Mouse (Mus musculus) activated CD4-positive, CD25-positive, alpha-beta regulatory T cell, adult 4 months (primary cell): ENCODE results near the gene Ces1g. TPM values are rescaled to one million over a fixed set of nuclear protein-coding genes. Genes with fewer than 3 reads are reported as not detected.

ENCODE experiments used
- ATAC-seq: one replicate; pipeline ENCODE4 v1.8.0; 2017
- polyA plus RNA-seq, 2 experiments: library from polyadenylated mRNA; unstranded; fragments of 100-300 nt; shearing (Covaris generic); gene quantifications; one replicate each; pipeline ENCODE4 v1.2.1; 2017

Ces1g gene
- not detected for polyA plus RNA-seq

GRCm38 (mm10) chr8:93337207-93337606 is at the start of gene Ces1g:
Gene Ces1g, minus strand, starts transcription at chr8:93337308.
- no peak for ATAC-seq

- ATAC-seq, result no peak
Observed at GRCm38 (mm10) chr8:93379625-93380024, 42.5 kb upstream of the Ces1g start, which contains the start of gene Ces1h. Gene Ces1h, minus strand, starts transcription at chr8:93379725.

- no peak for ATAC-seq
Observed at GRCm38 (mm10) chr8:93369481-93369880, 32.4 kb upstream of the Ces1g start.

GRCm38 (mm10) chr8:93360113-93360512 is 23.0 kb upstream of the Ces1g start:
- ATAC-seq, result no peak

- no peak for ATAC-seq
Observed at GRCm38 (mm10) chr8:93339531-93339930, 2.4 kb upstream of the Ces1g start.

- ATAC-seq, result no peak
Observed at GRCm38 (mm10) chr8:93332703-93333102, 4.4 kb downstream of the Ces1g start.

- ATAC-seq, result no peak
Observed at GRCm38 (mm10) chr8:93331151-93331550, 6.0 kb downstream of the Ces1g start.

- ATAC-seq, result no peak
Observed at GRCm38 (mm10) chr8:93325123-93325522, 12.0 kb downstream of the Ces1g start.

GRCm38 (mm10) chr8:93317031-93317430 is 20.1 kb downstream of the Ces1g start:
- ATAC-seq, result no peak

GRCm38 (mm10) chr8:93315557-93315956 is 21.6 kb downstream of the Ces1g start:
- no peak for ATAC-seq

- ATAC-seq, result no peak
Observed at GRCm38 (mm10) chr8:93283896-93284295, 53.2 kb downstream of the Ces1g start.

- no peak for ATAC-seq
Observed at GRCm38 (mm10) chr8:93282349-93282748, 54.8 kb downstream of the Ces1g start.

- ATAC-seq, result no peak
Observed at GRCm38 (mm10) chr8:93279556-93279955, 57.6 kb downstream of the Ces1g start, which contains the start of gene Ces1f. Gene Ces1f, minus strand, starts transcription at chr8:93279747.

- no peak for ATAC-seq
Observed at GRCm38 (mm10) chr8:93278176-93278805, 58.8 kb downstream of the Ces1g start.

GRCm38 (mm10) chr8:93274609-93275008 is 62.5 kb downstream of the Ces1g start:
- ATAC-seq, result no peak

- no peak for ATAC-seq
Observed at GRCm38 (mm10) chr8:93273321-93273720, 63.8 kb downstream of the Ces1g start.

- ATAC-seq, result no peak
Observed at GRCm38 (mm10) chr8:93272686-93273085, 64.4 kb downstream of the Ces1g start.

GRCm38 (mm10) chr8:93261436-93261835 is 75.7 kb downstream of the Ces1g start:
- no peak for ATAC-seq

- ATAC-seq, result no peak
Observed at GRCm38 (mm10) chr8:93252400-93252925, 84.6 kb downstream of the Ces1g start.

Other genes starting within 250 kb of the Ces1g start
- not detected for gene Ces1c, start 206.0 kb downstream of the Ces1g start, polyA plus RNA-seq
- gene Ces1d, start 139.5 kb downstream of the Ces1g start, polyA plus RNA-seq, result not detected
- gene Ces1e, start 107.7 kb downstream of the Ces1g start, polyA plus RNA-seq, result not detected
- not detected for gene Ces1f, start 57.6 kb downstream of the Ces1g start, polyA plus RNA-seq
- not detected for gene Ces1h, start 42.4 kb upstream of the Ces1g start, polyA plus RNA-seq
- not detected for gene Ces5a, start 198.5 kb upstream of the Ces1g start, polyA plus RNA-seq